Mouse (Mus musculus): ENCODE measurements at regions not wholly inside any gene's neighbourhood (a gene's known extent, or its start where the extent isn't known, plus 50 kb on each side); places are given as distances from the start of the nearest gene placed in this dataset.

GRCm38 (mm10) chr5:138912711-138913105 lies 84.5 kb downstream of the Pdgfa start:
- TF ChIP-seq POLR2AphosphoS5 (IDR thresholded peaks at IDR 0.05; ENCODE audit: borderline replicate concordance, low read depth, low read length), result no peak
- TF ChIP-seq USF1 (IDR thresholded peaks at IDR 0.05; ENCODE audit: low read depth, low read length), result no peak
- TF ChIP-seq JUND (IDR thresholded peaks at IDR 0.05; ENCODE audit: low read depth, low read length), result no peak
- TF ChIP-seq CTCF (IDR thresholded peaks at IDR 0.05 in 2 of 3, conservative IDR thresholded peaks at IDR 0.05 in 1 of 3; ENCODE audit: control insufficient read depth in 1 of 3, insufficient read depth in 1 of 3, low read depth in 2 of 3, low read length in 3 of 3, poor library complexity in 1 of 3, severe bottlenecking in 1 of 3), result no peak
- no peak for TF ChIP-seq MYC (IDR thresholded peaks at IDR 0.05; ENCODE audit: low read depth, low read length)
- TF ChIP-seq ELF1 (IDR thresholded peaks at IDR 0.05; ENCODE audit: low read depth, low read length), result no peak
- no peak for TF ChIP-seq GATA1 (IDR thresholded peaks at IDR 0.05; ENCODE audit: low read depth, low read length)
- no peak for TF ChIP-seq SMC3 (IDR thresholded peaks at IDR 0.05; ENCODE audit: low read depth, low read length)
- no peak for TF ChIP-seq MAFK (IDR thresholded peaks at IDR 0.05; ENCODE audit: borderline replicate concordance, low read depth, low read length)

All from MEL (cell line).